Mouse (Mus musculus) c-Kit-positive CD71-negative TER-119-negative erythroid progenitor cells, embryonic 14.5 days (primary cell): ENCODE data around the gene Med26.

Experiments used
- DNase-seq: peaks from one replicate; pipeline ENCODE4 v3.0.0-alpha.2; 2013; ENCODE audit warnings: low read depth

Med26 gene

GRCm38 (mm10) chr8:72487014-72487413 is 61.1 kb downstream of the Med26 start:
- DNase-seq = no peak

- no peak for DNase-seq
These were observed 62.4 kb downstream of the Med26 start for GRCm38 (mm10) chr8:72485456-72486199.

GRCm38 (mm10) chr8:72474826-72475546 is 73.1 kb downstream of the Med26 start, which contains the start of gene Cherp:
Gene Cherp (minus strand): TSS chr8:72475226.
- DNase-seq = peak; percentile 95

GRCm38 (mm10) chr8:72470684-72471083 is 77.4 kb downstream of the Med26 start:
- DNase-seq = no peak

GRCm38 (mm10) chr8:72469984-72470383 is 78.1 kb downstream of the Med26 start:
- no peak for DNase-seq

- DNase-seq = no peak
These were observed 78.8 kb downstream of the Med26 start for GRCm38 (mm10) chr8:72469243-72469642.

- DNase-seq = no peak
These were observed 83.9 kb downstream of the Med26 start for GRCm38 (mm10) chr8:72464211-72464610.

- DNase-seq = no peak
These were observed 88.1 kb downstream of the Med26 start for GRCm38 (mm10) chr8:72459881-72460533.

GRCm38 (mm10) chr8:72458457-72458856 is 89.6 kb downstream of the Med26 start:
- no peak for DNase-seq

- no peak for DNase-seq
These were observed 90.3 kb downstream of the Med26 start for GRCm38 (mm10) chr8:72457806-72458205.

GRCm38 (mm10) chr8:72455317-72455716 is 92.8 kb downstream of the Med26 start:
- no peak for DNase-seq

- DNase-seq = no peak
These were observed 94.2 kb downstream of the Med26 start for GRCm38 (mm10) chr8:72453904-72454303.

GRCm38 (mm10) chr8:72451516-72451915 is 96.6 kb downstream of the Med26 start:
- DNase-seq = no peak

- no peak for DNase-seq
These were observed 103.0 kb downstream of the Med26 start for GRCm38 (mm10) chr8:72445071-72445470.
